Mouse (Mus musculus) neural tube, embryonic 11.5 days (tissue): ENCODE data around the gene Pde6g. TPM values are rescaled to one million over a fixed set of nuclear protein-coding genes. Genes with fewer than 3 reads are reported as not detected.
"Not testable (repeated sequence)": the region's sequence is repeated elsewhere in the genome, so short reads cannot be mapped to it uniquely, and the experiment has no call there.

Experiments used
- ATAC-seq: fragments of 200-750 bp; cut with Nextera tagmentation; 2 replicates; pipeline ENCODE4 v1.8.0; 2017; ENCODE audit warnings: moderate number of reproducible peaks, mild to moderate bottlenecking, moderate TSS enrichment, moderate library complexity; ENCODE audit not compliant: insufficient read depth, low FRiP score, low TSS enrichment
- DNase-seq: peaks from one replicate; pipeline ENCODE4 v3.0.0-alpha.2; 2015; ENCODE audit warnings: low spot score
- H3K27ac ChIP-seq: fragments of 300-500 bp; sonication (generic); 2 replicates; pipeline ENCODE4 v1.5.1; 2014; ENCODE audit warnings: low read depth, mild to moderate bottlenecking, low read length
- H3K27me3 ChIP-seq: fragments of 300-500 bp; sonication (generic); 2 replicates; pipeline ENCODE4 v1.6.1; 2014; ENCODE audit warnings: mild to moderate bottlenecking, low read length, mixed read lengths; ENCODE audit not compliant: control insufficient read depth, insufficient read depth
- H3K36me3 ChIP-seq: fragments of 300-500 bp; sonication (generic); 2 replicates; pipeline ENCODE4 v1.6.1; 2014; ENCODE audit warnings: mild to moderate bottlenecking, low read length, moderate library complexity, mixed read lengths; ENCODE audit not compliant: control insufficient read depth, insufficient read depth
- H3K4me1 ChIP-seq: fragments of 300-500 bp; sonication (generic); 2 replicates; pipeline ENCODE4 v1.6.1; 2014; ENCODE audit warnings: low read length, mixed read lengths; ENCODE audit not compliant: control insufficient read depth, insufficient read depth
- H3K4me2 ChIP-seq: fragments of 300-500 bp; sonication (generic); 2 replicates; pipeline ENCODE4 v1.6.1; 2014; ENCODE audit warnings: low read depth, mild to moderate bottlenecking, moderate library complexity
- H3K4me3 ChIP-seq: fragments of 300-500 bp; sonication (generic); 2 replicates; pipeline ENCODE4 v1.5.1; 2014; ENCODE audit warnings: low read depth, low read length
- H3K9ac ChIP-seq: fragments of 300-500 bp; sonication (generic); 2 replicates; pipeline ENCODE4 v1.6.1; 2014; ENCODE audit warnings: mild to moderate bottlenecking, low read length
- H3K9me3 ChIP-seq: fragments of 300-500 bp; sonication (generic); 2 replicates; pipeline ENCODE4 v1.6.1; 2016; ENCODE audit warnings: low read length; ENCODE audit not compliant: control insufficient read depth
- WGBS: fragments of 180-500 bp; shearing (Covaris S2); extraction: QIAGEN DNeasy Blood & Tissue Kit; methylation state at CpG from one replicate; pipeline ENCODE4 v1.1.7; 2014; 5-methylcytosine and 5-hydroxymethylcytosine counted together
- polyA plus RNA-seq: library from polyadenylated mRNA; unstranded; fragments of >200 nt; fragmentation: Nextera tagmentation; extraction: Ambion mirVana; gene quantifications from 2 replicates; pipeline ENCODE4 v1.2.1, GENCODE M21; 2014

Pde6g gene
- polyA plus RNA-seq, 1 experiment from 2014 or later: not detected

GRCm38 (mm10) chr11:120418592-120418991 lies 34.7 kb downstream of the Pde6g start:
- no peak for ATAC-seq
- Histone ChIP-seq H3K27me3 (no peaks in the 10 kb centered on the region), H3K9ac (no peak overlapping the region), H3K4me2 (no peak overlapping the region), H3K4me1 (no peaks in the 10 kb centered on the region), H3K9me3 (no peaks in the 10 kb centered on the region), H3K36me3 (peaks cover 21% of the 10 kb centered on the region), H3K4me3 (no peak overlapping the region), H3K27ac (no peak overlapping the region)
- DNase-seq: no peak
- WGBS: 76% methylated on average over 1 of the region's 1 CpGs

GRCm38 (mm10) chr11:120417852-120418251 lies 35.4 kb downstream of the Pde6g start:
- 89% methylated on average over 7 of the region's 7 CpGs for WGBS

GRCm38 (mm10) chr11:120413621-120414020 lies 39.7 kb downstream of the Pde6g start:
- not testable (repeated sequence) for H3K9ac ChIP-seq, H3K9me3 ChIP-seq, H3K4me2 ChIP-seq, ATAC-seq, H3K27ac ChIP-seq, H3K4me1 ChIP-seq, H3K4me3 ChIP-seq, H3K27me3 ChIP-seq, DNase-seq
- H3K36me3 ChIP-seq: peaks cover 44% of the 10 kb centered on the region
- WGBS: 95% methylated on average over 7 of the region's 10 CpGs

More at GRCm38 (mm10) chr11:120417852-120418251, 35.4 kb downstream of the Pde6g start:
- no peak overlapping the region for H3K4me2 ChIP-seq
- ATAC-seq (no peak), DNase-seq (no peak)
- peaks cover 26% of the 10 kb centered on the region for H3K36me3 ChIP-seq
- no peaks in the 10 kb centered on the region for H3K9me3 ChIP-seq
- no peak overlapping the region for H3K27ac ChIP-seq
- H3K27me3 ChIP-seq: no peaks in the 10 kb centered on the region
- H3K4me3 ChIP-seq: no peak overlapping the region
- H3K9ac ChIP-seq: no peak overlapping the region
- no peaks in the 10 kb centered on the region for H3K4me1 ChIP-seq

- peaks cover 37% of the 10 kb centered on the region for H3K36me3 ChIP-seq
- H3K9ac ChIP-seq: no peak overlapping the region
- H3K27me3 ChIP-seq: no peaks in the 10 kb centered on the region
- no peak overlapping the region for H3K4me2 ChIP-seq
- H3K9me3 ChIP-seq: no peaks in the 10 kb centered on the region
- H3K4me1 ChIP-seq: no peaks in the 10 kb centered on the region
- no peak for ATAC-seq
- H3K27ac ChIP-seq: no peak overlapping the region
- DNase-seq: no peak
- H3K4me3 ChIP-seq: no peak overlapping the region
- WGBS: 90% methylated on average over 1 of the region's 1 CpGs
These were observed 46.9 kb downstream of the Pde6g start for GRCm38 (mm10) chr11:120406445-120406844.

GRCm38 (mm10) chr11:120405867-120406266 lies 47.4 kb downstream of the Pde6g start:
- no peak overlapping the region for H3K4me2 ChIP-seq
- no peak overlapping the region for H3K9ac ChIP-seq
- 97% methylated on average over 3 of the region's 3 CpGs for WGBS
- ATAC-seq: no peak
- H3K27ac ChIP-seq: no peak overlapping the region
- no peaks in the 10 kb centered on the region for H3K4me1 ChIP-seq
- no peaks in the 10 kb centered on the region for H3K9me3 ChIP-seq
- DNase-seq: no peak
- H3K36me3 ChIP-seq: peaks cover 34% of the 10 kb centered on the region
- H3K4me3 ChIP-seq: no peak overlapping the region
- no peaks in the 10 kb centered on the region for H3K27me3 ChIP-seq

- H3K4me2 ChIP-seq: no peak overlapping the region
- no peak overlapping the region for H3K4me3 ChIP-seq
- H3K9ac ChIP-seq: no peak overlapping the region
- ATAC-seq: no peak
- H3K4me1 ChIP-seq: no peaks in the 10 kb centered on the region
- no peaks in the 10 kb centered on the region for H3K27me3 ChIP-seq
- no peak overlapping the region for H3K27ac ChIP-seq
- H3K9me3 ChIP-seq: no peaks in the 10 kb centered on the region
- no peak for DNase-seq
- WGBS: 96% methylated on average over 1 of the region's 1 CpGs
- H3K36me3 ChIP-seq: peaks cover 26% of the 10 kb centered on the region
These were observed 48.5 kb downstream of the Pde6g start for GRCm38 (mm10) chr11:120404814-120405213.

- Histone ChIP-seq H3K27ac (no peak overlapping the region), H3K9ac (no peak overlapping the region), H3K4me2 (no peak overlapping the region), H3K4me3 (no peak overlapping the region), H3K4me1 (no peaks in the 10 kb centered on the region), H3K36me3 (peaks cover 13% of the 10 kb centered on the region), H3K27me3 (no peaks in the 10 kb centered on the region), H3K9me3 (no peaks in the 10 kb centered on the region)
- DNase-seq (no peak), ATAC-seq (no peak)
- WGBS: 94% methylated on average over 2 of the region's 2 CpGs
These were observed 54.0 kb downstream of the Pde6g start for GRCm38 (mm10) chr11:120399319-120399718.

Other genes with a start within 250 kb of the Pde6g start
- 19.7 and 22.7 TPM in 2 replicates for gene Bahcc1, start 220.6 kb downstream of the Pde6g start, polyA plus RNA-seq
- 3,675 and 3,804 TPM in 2 replicates for gene Actg1, start 105.0 kb downstream of the Pde6g start, polyA plus RNA-seq
- gene Fscn2, start 92.0 kb downstream of the Pde6g start, polyA plus RNA-seq: 0.42 and 0.81 TPM in 2 replicates
- gene Faap100, start 74.7 kb downstream of the Pde6g start, polyA plus RNA-seq: 34.5 and 39.5 TPM in 2 replicates
- gene Nploc4, start 15.8 kb downstream of the Pde6g start, polyA plus RNA-seq: 44.7 and 51.0 TPM in 2 replicates
- gene Tspan10, start 10.9 kb downstream of the Pde6g start, polyA plus RNA-seq: not detected in 2 replicates
- gene Oxld1, start 4.6 kb upstream of the Pde6g start, polyA plus RNA-seq: 12.0 and 14.4 TPM in 2 replicates
- gene Ccdc137, start 4.6 kb upstream of the Pde6g start, polyA plus RNA-seq: 26.4 and 29.0 TPM in 2 replicates
- gene Arl16, start 14.1 kb upstream of the Pde6g start, polyA plus RNA-seq: 61.2 and 65.7 TPM in 2 replicates
- 142 and 145 TPM in 2 replicates for gene Mrpl12, start 31.1 kb upstream of the Pde6g start, polyA plus RNA-seq
- gene Slc25a10, start 38.3 kb upstream of the Pde6g start, polyA plus RNA-seq: 41.4 and 49.5 TPM in 2 replicates
- 0.19 and 0.24 TPM in 2 replicates for gene Gcgr, start 77.2 kb upstream of the Pde6g start, polyA plus RNA-seq
- gene Mcrip1, start 96.2 kb upstream of the Pde6g start, polyA plus RNA-seq: 244 and 251 TPM in 2 replicates
- not detected in 2 replicates for gene Ppp1r27, start 97.6 kb upstream of the Pde6g start, polyA plus RNA-seq
- gene P4hb, start 119.8 kb upstream of the Pde6g start, polyA plus RNA-seq: 562 and 566 TPM in 2 replicates
- 686 and 719 TPM in 2 replicates for gene Arhgdia, start 128.1 kb upstream of the Pde6g start, polyA plus RNA-seq
- 669 and 698 TPM in 2 replicates for gene Alyref, start 144.9 kb upstream of the Pde6g start, polyA plus RNA-seq
- 198 and 199 TPM in 2 replicates for gene Anapc11, start 144.9 kb upstream of the Pde6g start, polyA plus RNA-seq
- gene Npb, start 155.0 kb upstream of the Pde6g start, polyA plus RNA-seq: 0.78 TPM in 1 of 2 replicates, not detected in the other
- gene Pcyt2, start 164.4 kb upstream of the Pde6g start, polyA plus RNA-seq: 109 and 118 TPM in 2 replicates
- gene Sirt7, start 171.7 kb upstream of the Pde6g start, polyA plus RNA-seq: 37.2 and 39.0 TPM in 2 replicates
- 26.5 and 27.5 TPM in 2 replicates for gene Mafg, start 180.1 kb upstream of the Pde6g start, polyA plus RNA-seq
- gene Pycr1, start 190.3 kb upstream of the Pde6g start, polyA plus RNA-seq: 31.8 and 33.8 TPM in 2 replicates
- gene Myadml2, start 194.7 kb upstream of the Pde6g start, polyA plus RNA-seq: 0.89 TPM in 1 of 2 replicates, not detected in the other
- 2.6 and 3.0 TPM in 2 replicates for gene Notum, start 207.7 kb upstream of the Pde6g start, polyA plus RNA-seq
- 124 and 136 TPM in 2 replicates for gene Aspscr1, start 219.5 kb upstream of the Pde6g start, polyA plus RNA-seq